In genomic region chr3:28577301-28577700, GRCm38 (mm10) we compare ENCODE assay signal across 8 mouse cellular contexts.
DNase-seq lines count a peak whose midpoint lies in the region; ATAC-seq and TF ChIP-seq lines count a peak whose summit lies in the region.

No protein-coding gene starts in this region.

- peak; percentile 86 for ATAC-seq in lung, embryonic 14.5 days (ENCODE audit: insufficient read depth)
- ATAC-seq in heart, embryonic 13.5 days (ENCODE audit: extremely low read depth, insufficient number of reproducible peaks, low FRiP score, low TSS enrichment) = no peak
- no peak for ATAC-seq in megakaryocyte, adult 5-6 weeks (ENCODE audit: poor library complexity, severe bottlenecking)

- no peak overlapping the region; the same call in 1 of the 2 replicates for H3K9ac ChIP-seq in lung, embryonic 14.5 days
- no peak overlapping the region for H3K9ac ChIP-seq in heart, embryonic 13.5 days

- no peaks in the 10 kb centered on the region for H3K9me3 ChIP-seq in lung, embryonic 14.5 days (ENCODE audit: low read depth, low read length)
- H3K9me3 ChIP-seq in heart, embryonic 13.5 days = no peaks in the 10 kb centered on the region

- no peak for TF ChIP-seq CTCF in lung, embryonic 14.5 days (IDR thresholded peaks at IDR 0.05; ENCODE audit: low read depth)
- TF ChIP-seq CTCF in lung, adult 2 months (IDR thresholded peaks at IDR 0.05; ENCODE audit: insufficient read depth, low read length) = no peak
- TF ChIP-seq CTCF in olfactory bulb, adult 2 months (IDR thresholded peaks at IDR 0.05; ENCODE audit: insufficient read depth, low read depth, low read length) = no peak

- H3K27me3 ChIP-seq in lung, embryonic 14.5 days (ENCODE audit: insufficient read depth, low read length) = no peaks in the 10 kb centered on the region
- no peaks in the 10 kb centered on the region for H3K27me3 ChIP-seq in heart, embryonic 13.5 days (replicated peaks)

- 17% methylated on average over 15 of the region's 15 CpGs for WGBS in lung, embryonic 14.5 days
- WGBS in lung, adult 2 months = 32% methylated on average over 15 of the region's 15 CpGs
- WGBS in heart, embryonic 13.5 days = 16% methylated on average over 15 of the region's 15 CpGs
- WGBS in olfactory bulb, adult 2 months = 11% methylated on average over 15 of the region's 15 CpGs

- H3K27ac ChIP-seq in lung, embryonic 14.5 days (ENCODE audit: low read depth) = no peak overlapping the region
- no peak overlapping the region for H3K27ac ChIP-seq in heart, embryonic 13.5 days (replicated peaks)
- peak overlapping the region; percentile 47 for H3K27ac ChIP-seq in olfactory bulb, adult 2 months (ENCODE audit: insufficient read depth, low read depth, low read length)

- H3K4me3 ChIP-seq in lung, embryonic 14.5 days (ENCODE audit: low read depth, low read length) = no peak overlapping the region
- no peak overlapping the region for H3K4me3 ChIP-seq in lung, adult 2 months (replicated peaks; ENCODE audit: extremely low read depth, low read depth, low read length)
- H3K4me3 ChIP-seq in heart, embryonic 13.5 days = no peak overlapping the region
- H3K4me3 ChIP-seq in olfactory bulb, adult 2 months (ENCODE audit: insufficient read depth, low read depth, low read length) = no peak overlapping the region

- no peak for TF ChIP-seq POLR2A in lung, adult 2 months (IDR thresholded peaks at IDR 0.05; ENCODE audit: borderline replicate concordance, extremely low read depth, low read depth, low read length)
- TF ChIP-seq POLR2A in olfactory bulb, adult 2 months (IDR thresholded peaks at IDR 0.05; ENCODE audit: insufficient read depth, low read depth, low read length) = no peak

- no peaks in the 10 kb centered on the region for H3K36me3 ChIP-seq in lung, embryonic 14.5 days (ENCODE audit: insufficient read depth)
- no peaks in the 10 kb centered on the region for H3K36me3 ChIP-seq in heart, embryonic 13.5 days

- DNase-seq in lung, embryonic 14.5 days = peak; percentile 88
- no peak for DNase-seq in lung, adult 2 months
- peak; percentile 17 for DNase-seq in embryo, embryonic 11.5 days (ENCODE audit: low read depth, low spot score)
- DNase-seq in kidney, postnatal 36 days = peak; percentile 29 to 72
- DNase-seq in spleen, adult 12 weeks (ENCODE audit: low spot score) = no peak

- no peaks in the 10 kb centered on the region for H3K4me1 ChIP-seq in lung, embryonic 14.5 days (ENCODE audit: insufficient read depth)
- no peaks in the 10 kb centered on the region for H3K4me1 ChIP-seq in lung, adult 2 months (ENCODE audit: control insufficient read depth, insufficient read depth, low read length)
- peaks cover 9% of the 10 kb centered on the region for H3K4me1 ChIP-seq in heart, embryonic 13.5 days
- H3K4me1 ChIP-seq in olfactory bulb, adult 2 months (ENCODE audit: control insufficient read depth, insufficient read depth, low read length) = peaks cover 17% of the 10 kb centered on the region

- H3K4me2 ChIP-seq in lung, embryonic 14.5 days = peak overlapping the region; percentile 45
- peak overlapping the region; percentile 37 for H3K4me2 ChIP-seq in heart, embryonic 13.5 days

Comparison
In these comparisons a context has a peak if more than half of its experiments do, and no peak if none do; other contexts are left out.
1. DNase-seq: peak in lung, embryonic 14.5 days (single experiment), embryo, embryonic 11.5 days (single experiment) and kidney, postnatal 36 days (2 of 2); none in lung, adult 2 months (single experiment) and spleen, adult 12 weeks (single experiment).